Mouse (Mus musculus) midbrain, embryonic 10.5 days (tissue): Measurements from ENCODE around the gene Ntrk3. TPM values are rescaled to one million over a fixed set of nuclear protein-coding genes. Genes with fewer than 3 reads are reported as not detected.

Source experiments
- DNase-seq: peaks from one replicate; pipeline ENCODE4 v3.0.0-alpha.2; 2017; ENCODE audit warnings: low spot score
- H3K27ac ChIP-seq: fragments of 300-500 bp; sonication (generic); replicated peaks from 2 replicates; pipeline ENCODE4 v1.5.1; 2016; ENCODE audit warnings: mild to moderate bottlenecking
- H3K27me3 ChIP-seq: fragments of 300-500 bp; sonication (generic); 2 replicates; pipeline ENCODE4 v1.6.1; 2016; ENCODE audit warnings: low read depth, mild to moderate bottlenecking; ENCODE audit not compliant: poor library complexity, severe bottlenecking
- H3K36me3 ChIP-seq: fragments of 300-500 bp; sonication (generic); 2 replicates; pipeline ENCODE4 v1.6.1; 2016; ENCODE audit warnings: mild to moderate bottlenecking, moderate library complexity
- H3K4me1 ChIP-seq: fragments of 300-500 bp; sonication (generic); 2 replicates; pipeline ENCODE4 v1.6.1; 2016
- H3K4me3 ChIP-seq: fragments of 300-500 bp; sonication (generic); 2 replicates; pipeline ENCODE4 v1.5.1; 2016; ENCODE audit warnings: mild to moderate bottlenecking, moderate library complexity
- H3K9me3 ChIP-seq: fragments of 300-500 bp; sonication (generic); replicated peaks from 2 replicates; pipeline ENCODE4 v1.6.1; 2016; ENCODE audit warnings: mild to moderate bottlenecking
- WGBS: fragments of 180-500 bp; shearing (Covaris S2); methylation state at CpG from one replicate; pipeline ENCODE4 v1.1.7; 2016; 5-methylcytosine and 5-hydroxymethylcytosine counted together
- polyA plus RNA-seq: library from polyadenylated mRNA; unstranded; fragments of >200 nt; fragmentation: Nextera tagmentation; extraction: Ambion mirVana; gene quantifications from 2 replicates; pipeline ENCODE4 v1.2.1, GENCODE M21; 2016

Ntrk3 gene
- polyA plus RNA-seq, 1 experiment from 2014 or later = 2.1 TPM

- no peaks in the 10 kb centered on the region for H3K4me1 ChIP-seq
- DNase-seq = no peak
- H3K36me3 ChIP-seq = no peaks in the 10 kb centered on the region
- H3K27me3 ChIP-seq = no peaks in the 10 kb centered on the region
- no peak overlapping the region for H3K4me3 ChIP-seq
- WGBS = 77% methylated on average over 7 of the region's 7 CpGs
- H3K9me3 ChIP-seq = no peaks in the 10 kb centered on the region
- no peak overlapping the region for H3K27ac ChIP-seq
Observed at GRCm38 (mm10) chr7:78753752-78754457, 16.1 kb upstream of the Ntrk3 start.

GRCm38 (mm10) chr7:78752961-78753360 is 15.1 kb upstream of the Ntrk3 start:
- DNase-seq = no peak
- H3K4me3 ChIP-seq = no peak overlapping the region
- H3K9me3 ChIP-seq = no peaks in the 10 kb centered on the region
- no peaks in the 10 kb centered on the region for H3K36me3 ChIP-seq
- no peaks in the 10 kb centered on the region for H3K4me1 ChIP-seq
- no peaks in the 10 kb centered on the region for H3K27me3 ChIP-seq
- 90% methylated on average over 4 of the region's 4 CpGs for WGBS
- no peak overlapping the region for H3K27ac ChIP-seq

DNA sequence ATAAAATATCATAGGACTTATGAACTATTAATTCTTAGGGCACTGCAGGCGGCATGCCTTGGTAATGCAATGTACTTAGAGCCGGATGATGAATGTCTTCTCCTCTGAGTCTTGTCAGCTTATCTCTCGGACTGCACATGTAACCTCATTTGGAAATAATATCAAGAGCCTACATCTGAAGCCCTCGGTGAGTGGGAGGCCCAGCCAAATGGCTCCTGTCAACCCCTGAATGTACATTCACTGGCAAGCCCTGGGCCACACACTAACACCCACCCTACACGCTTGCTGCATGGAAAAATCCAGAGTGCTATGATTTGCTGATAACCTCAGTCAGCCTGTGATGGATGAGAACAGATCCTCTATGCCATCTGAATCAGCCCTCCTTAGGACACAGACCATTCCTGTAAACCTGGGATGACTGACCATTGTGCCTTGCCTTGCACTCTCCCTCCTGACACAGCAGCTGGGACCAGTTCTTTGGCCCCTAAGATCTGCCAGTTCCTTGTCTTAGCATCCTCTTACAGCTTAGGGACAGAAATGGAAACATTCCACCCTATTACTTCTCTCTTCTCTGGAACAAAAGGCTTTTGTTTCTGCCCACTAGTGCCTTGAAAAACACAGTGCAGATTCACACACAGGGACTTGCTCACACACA is 6.0 kb upstream of the Ntrk3 start:
- no peaks in the 10 kb centered on the region for H3K27me3 ChIP-seq
- no peaks in the 10 kb centered on the region for H3K4me1 ChIP-seq
- 87% methylated on average over 5 of the region's 5 CpGs for WGBS
- H3K9me3 ChIP-seq = no peaks in the 10 kb centered on the region
- no peak overlapping the region for H3K4me3 ChIP-seq
- H3K27ac ChIP-seq = no peak overlapping the region
- no peak for DNase-seq
- no peaks in the 10 kb centered on the region for H3K36me3 ChIP-seq

DNA sequence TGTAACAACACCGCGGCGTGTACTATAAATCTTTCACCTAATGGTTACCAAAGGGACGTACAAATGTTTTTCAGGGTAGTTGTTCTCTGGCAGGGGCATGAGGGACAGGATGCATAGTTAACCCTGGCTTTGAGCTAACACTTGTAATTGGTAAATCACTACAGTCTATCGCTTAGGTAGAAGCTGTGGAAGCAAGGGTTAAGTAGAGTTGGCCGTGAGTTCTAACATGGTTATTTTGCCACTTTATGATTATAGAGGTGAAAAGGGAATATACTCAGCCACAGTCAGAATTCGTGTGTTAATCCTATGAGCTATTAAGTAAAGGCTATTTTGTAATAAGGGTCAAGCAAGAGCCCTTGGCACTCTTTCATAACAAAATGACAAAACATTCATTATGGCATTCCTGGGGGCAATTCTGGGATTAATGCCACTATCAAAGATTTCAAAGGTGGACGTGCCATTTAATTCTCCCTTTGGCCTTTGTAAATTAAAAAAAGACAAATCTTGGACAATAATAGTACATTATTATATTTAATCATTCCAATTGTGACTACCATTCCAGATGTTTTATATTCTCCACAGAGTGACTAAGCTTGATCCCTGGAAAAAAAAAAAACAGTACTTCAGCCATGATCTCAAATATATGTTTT is 1.7 kb upstream of the Ntrk3 start:
- Histone ChIP-seq H3K27me3 (no peaks in the 10 kb centered on the region), H3K27ac (no peak overlapping the region), H3K36me3 (no peaks in the 10 kb centered on the region), H3K4me3 (no peak overlapping the region), H3K9me3 (no peaks in the 10 kb centered on the region), H3K4me1 (no peaks in the 10 kb centered on the region)
- 90% methylated on average over 8 of the region's 8 CpGs for WGBS
- DNase-seq = no peak

DNA sequence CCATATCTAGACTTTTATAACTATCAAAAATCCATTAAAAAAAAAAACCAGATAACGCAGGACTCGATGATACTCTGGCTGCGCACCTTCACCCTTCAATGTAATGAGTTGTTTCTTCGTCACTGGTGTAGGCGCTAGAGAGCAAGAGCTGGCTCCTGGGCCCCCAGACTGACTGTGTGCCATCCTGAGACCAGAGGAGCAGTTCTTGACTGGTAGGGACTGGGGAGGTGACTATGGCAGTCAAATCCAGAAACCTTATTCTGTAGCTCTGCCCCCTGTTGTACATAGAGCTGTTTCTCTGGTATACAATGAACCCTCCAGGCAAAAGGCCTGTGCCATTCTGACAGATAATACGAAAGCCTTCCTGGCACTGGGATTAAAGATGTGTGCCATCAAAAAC is 616 bp downstream of the Ntrk3 start:
- DNase-seq = no peak
- Histone ChIP-seq H3K4me3 (no peak overlapping the region), H3K9me3 (no peaks in the 10 kb centered on the region), H3K27ac (no peak overlapping the region), H3K4me1 (no peaks in the 10 kb centered on the region), H3K27me3 (no peaks in the 10 kb centered on the region), H3K36me3 (no peaks in the 10 kb centered on the region)
- WGBS = 93% methylated on average over 6 of the region's 6 CpGs

- no peak overlapping the region for H3K4me3 ChIP-seq
- no peaks in the 10 kb centered on the region for H3K36me3 ChIP-seq
- no peak for DNase-seq
- H3K27me3 ChIP-seq = no peaks in the 10 kb centered on the region
- 90% methylated on average over 8 of the region's 8 CpGs for WGBS
- H3K9me3 ChIP-seq = no peaks in the 10 kb centered on the region
- H3K4me1 ChIP-seq = no peaks in the 10 kb centered on the region
- H3K27ac ChIP-seq = no peak overlapping the region
Observed at GRCm38 (mm10) chr7:78731391-78731790, 6.4 kb downstream of the Ntrk3 start.

DNA sequence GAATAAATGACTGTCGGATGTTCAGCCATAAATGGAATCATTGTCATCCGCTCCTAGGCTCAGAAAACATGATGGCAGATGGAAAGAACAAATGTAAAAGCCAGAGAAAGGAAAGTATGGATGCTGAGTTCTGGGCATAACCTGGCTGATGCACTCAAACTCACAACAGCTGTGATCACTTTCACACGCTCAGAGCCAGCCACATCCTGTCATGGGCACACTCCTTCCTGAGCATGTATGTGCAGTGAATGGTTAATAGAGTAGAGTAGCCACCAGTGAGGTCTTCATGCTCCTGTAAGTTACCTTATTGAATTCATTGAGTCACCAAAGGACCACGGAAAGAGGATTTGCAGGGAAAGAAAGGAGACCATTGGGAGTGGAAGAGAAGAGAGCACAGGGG is 13.2 kb downstream of the Ntrk3 start:
- no peak for DNase-seq
- Histone ChIP-seq H3K27me3 (no peaks in the 10 kb centered on the region), H3K36me3 (no peaks in the 10 kb centered on the region), H3K4me1 (peaks cover 15% of the 10 kb centered on the region), H3K9me3 (no peaks in the 10 kb centered on the region), H3K4me3 (no peak overlapping the region), H3K27ac (no peak overlapping the region)
- 78% methylated on average over 4 of the region's 4 CpGs for WGBS

- DNase-seq = no peak
- H3K36me3 ChIP-seq = no peaks in the 10 kb centered on the region
- H3K27me3 ChIP-seq = no peaks in the 10 kb centered on the region
- no peak overlapping the region for H3K4me3 ChIP-seq
- WGBS = 96% methylated on average over 4 of the region's 4 CpGs
- peaks cover 15% of the 10 kb centered on the region for H3K4me1 ChIP-seq
- no peaks in the 10 kb centered on the region for H3K9me3 ChIP-seq
- no peak overlapping the region for H3K27ac ChIP-seq
Observed at GRCm38 (mm10) chr7:78722051-78722450, 15.8 kb downstream of the Ntrk3 start.

DNA sequence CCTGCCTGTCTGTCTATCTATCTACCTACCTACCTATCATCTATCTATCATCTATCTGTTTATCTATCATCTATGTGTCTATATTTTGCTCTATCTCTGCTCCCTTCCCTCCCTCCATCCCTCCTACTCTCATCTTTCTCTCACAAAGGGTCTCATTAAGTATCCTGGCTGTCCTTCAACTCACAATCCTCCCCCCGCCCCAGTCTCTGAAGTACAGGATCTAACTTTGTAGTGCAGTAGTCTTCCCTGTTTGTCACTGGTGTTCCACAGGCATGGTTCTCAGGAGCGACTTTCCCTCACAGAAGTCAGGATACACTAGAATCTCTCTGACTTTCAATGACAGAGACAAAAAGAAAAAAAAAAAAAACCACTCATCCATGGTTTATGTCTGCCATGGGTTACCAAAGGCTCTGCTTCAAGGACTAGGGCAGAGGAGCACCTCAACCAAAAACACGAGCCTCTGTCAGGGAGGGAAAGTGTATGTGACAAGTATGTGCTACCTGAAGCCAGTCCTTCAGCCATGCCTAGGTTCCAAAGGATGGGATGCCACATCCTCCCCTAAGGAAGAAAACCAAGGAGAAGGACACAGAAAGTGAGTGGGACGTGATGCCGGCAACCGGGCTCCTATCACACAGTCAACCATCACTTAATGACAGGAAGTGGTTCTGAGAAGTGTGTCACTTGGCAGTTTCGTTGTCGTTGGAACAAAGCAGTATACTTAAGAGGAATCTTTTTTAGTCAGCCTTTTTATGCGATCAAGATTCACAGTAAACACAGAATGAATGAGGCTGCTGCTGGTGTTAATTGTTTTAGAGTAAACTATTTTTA is 16.6 kb downstream of the Ntrk3 start:
- Histone ChIP-seq H3K4me3 (no peak overlapping the region), H3K4me1 (peaks cover 15% of the 10 kb centered on the region), H3K9me3 (no peaks in the 10 kb centered on the region), H3K27ac (no peak overlapping the region), H3K27me3 (no peaks in the 10 kb centered on the region), H3K36me3 (no peaks in the 10 kb centered on the region)
- DNase-seq = no peak
- 88% methylated on average over 9 of the region's 9 CpGs for WGBS

DNA sequence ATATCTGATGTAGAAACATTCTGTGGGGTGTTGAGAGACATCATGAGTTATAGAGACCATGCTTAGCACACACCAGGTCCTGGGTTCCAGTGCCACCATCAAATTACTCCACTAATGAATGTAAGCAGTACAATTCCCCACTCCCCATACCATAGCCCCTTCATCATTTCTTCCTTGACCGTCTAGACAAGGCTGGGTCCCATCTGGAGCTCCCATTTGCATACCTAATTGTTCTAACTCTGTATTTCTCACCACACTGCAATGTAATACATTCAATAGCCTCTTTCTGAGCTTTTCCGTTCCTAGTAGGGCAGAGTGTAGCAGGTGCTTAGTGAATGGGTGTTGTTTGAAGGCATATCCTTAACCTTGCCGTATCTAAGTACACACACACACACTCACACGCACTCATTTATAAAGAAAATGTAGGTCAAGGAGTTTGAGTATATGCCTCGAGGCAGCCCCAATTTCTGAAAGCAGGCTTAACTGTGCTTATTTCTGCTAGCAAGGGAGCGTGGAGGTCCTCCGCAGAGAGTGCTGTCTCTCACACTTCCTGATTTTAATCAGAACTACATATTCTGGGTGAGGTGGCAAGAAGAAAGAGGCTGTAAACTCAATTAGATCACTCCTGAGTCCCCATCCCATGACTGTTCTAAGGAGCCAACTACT is 17.9 kb downstream of the Ntrk3 start:
- Histone ChIP-seq H3K36me3 (no peaks in the 10 kb centered on the region), H3K27ac (no peak overlapping the region), H3K4me1 (peaks cover 7% of the 10 kb centered on the region), H3K4me3 (no peak overlapping the region), H3K27me3 (no peaks in the 10 kb centered on the region), H3K9me3 (no peaks in the 10 kb centered on the region)
- no peak for DNase-seq
- WGBS = 90% methylated on average over 7 of the region's 7 CpGs

- H3K9me3 ChIP-seq = no peaks in the 10 kb centered on the region
- no peaks in the 10 kb centered on the region for H3K36me3 ChIP-seq
- no peak for DNase-seq
- no peak overlapping the region for H3K4me3 ChIP-seq
- H3K27ac ChIP-seq = no peak overlapping the region
- 85% methylated on average over 5 of the region's 5 CpGs for WGBS
- no peaks in the 10 kb centered on the region for H3K27me3 ChIP-seq
- H3K4me1 ChIP-seq = no peaks in the 10 kb centered on the region
Observed at GRCm38 (mm10) chr7:78719117-78719516, 18.7 kb downstream of the Ntrk3 start.

DNA sequence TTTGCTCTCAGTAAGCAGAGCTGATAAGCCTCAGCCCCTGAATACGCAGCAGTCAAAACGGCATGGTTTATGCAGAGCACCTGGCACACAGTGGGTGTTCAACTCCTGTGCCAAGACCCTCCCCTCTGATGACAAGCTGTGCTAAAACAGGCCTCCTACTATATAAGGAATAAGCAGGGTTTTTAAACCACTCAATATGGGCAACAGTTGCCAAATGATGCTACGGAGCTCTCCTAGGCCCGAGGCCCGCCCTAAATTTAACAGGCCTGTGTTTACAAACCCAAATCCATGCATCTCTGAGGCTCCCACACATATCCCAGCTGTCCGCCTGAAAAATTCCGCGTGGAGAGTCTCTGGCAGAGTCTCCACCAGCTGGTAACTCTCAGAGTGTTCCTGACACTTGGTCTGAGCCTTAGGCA is 19.6 kb downstream of the Ntrk3 start:
- H3K4me3 ChIP-seq = no peak overlapping the region
- H3K9me3 ChIP-seq = no peaks in the 10 kb centered on the region
- no peak for DNase-seq
- H3K4me1 ChIP-seq = no peaks in the 10 kb centered on the region
- no peak overlapping the region for H3K27ac ChIP-seq
- no peaks in the 10 kb centered on the region for H3K27me3 ChIP-seq
- H3K36me3 ChIP-seq = no peaks in the 10 kb centered on the region
- WGBS = 87% methylated on average over 8 of the region's 8 CpGs
